Mouse (Mus musculus): ENCODE data around the gene Cstf3.

- TF ChIP-seq POLR2A (IDR thresholded peaks at IDR 0.05; ENCODE audit: low read depth, low read length), result no peak
- no peak for TF ChIP-seq CTCF (conservative IDR thresholded peaks at IDR 0.05; ENCODE audit: insufficient read depth, insufficient read length, low read depth, low read length)
Measured at GRCm38 (mm10) chr2:104703158-104703557, 112.8 kb downstream of the Cstf3 start.
